ENCODE assay signal across 8 mouse cellular contexts in the genomic region with DNA sequence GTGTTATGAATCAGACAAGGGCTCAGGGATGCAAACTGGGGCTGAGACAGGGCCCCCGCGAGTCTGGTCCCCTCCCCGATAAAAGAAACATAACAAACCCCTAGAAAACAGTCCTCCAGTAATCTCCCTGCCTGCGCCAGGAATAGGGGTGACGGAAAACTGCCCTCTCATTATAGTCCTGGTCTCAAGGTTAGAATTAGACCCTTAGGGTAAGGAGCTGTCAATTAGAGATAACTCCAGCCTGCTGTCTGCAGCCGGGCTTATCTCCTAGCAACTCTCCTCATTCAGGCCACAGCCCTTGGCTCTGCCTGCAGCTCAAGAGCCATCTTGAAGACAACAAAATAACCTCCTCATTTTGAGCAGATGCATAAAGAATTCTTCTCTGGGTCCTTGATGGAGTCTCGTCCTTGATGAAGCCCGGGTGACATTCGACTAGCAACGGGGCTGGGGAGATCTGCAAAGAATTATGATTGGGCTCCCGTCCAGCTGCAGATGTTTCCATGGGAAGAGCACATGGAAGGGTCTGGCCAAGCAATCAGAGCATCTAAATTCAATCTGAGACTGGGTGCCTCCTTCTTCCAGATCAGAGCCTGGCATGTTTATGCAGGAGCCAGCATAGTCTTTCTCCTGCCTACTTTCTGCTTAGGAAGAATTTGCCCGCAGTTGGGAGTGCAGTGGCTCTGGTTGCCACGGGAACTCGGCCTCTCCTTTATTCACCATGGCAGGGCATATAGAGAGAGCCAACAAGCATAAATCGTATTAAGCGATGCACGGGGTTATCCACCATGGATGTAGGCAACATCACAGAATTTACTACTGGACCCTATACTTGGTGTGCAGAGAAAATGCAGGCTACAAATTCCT.
DNase-seq lines count a peak whose midpoint lies in the region; ATAC-seq lines count a peak whose summit lies in the region.

No protein-coding gene starts in this region.

- peak overlapping the region; percentile 25 for H3K27ac ChIP-seq in heart, embryonic 11.5 days (ENCODE audit: low read depth, low read length)
- peak overlapping the region; percentile 99 for H3K27ac ChIP-seq in forebrain, embryonic 14.5 days (ENCODE audit: low read depth, low read length)
- H3K27ac ChIP-seq in neural tube, embryonic 11.5 days (ENCODE audit: low read depth, low read length): peak overlapping the region; percentile 95

- peak overlapping the region; percentile 58 for H3K4me2 ChIP-seq in heart, embryonic 11.5 days
- peak overlapping the region; percentile 59 for H3K4me2 ChIP-seq in forebrain, embryonic 14.5 days (ENCODE audit: low read length)
- peak overlapping the region; percentile 53 for H3K4me2 ChIP-seq in neural tube, embryonic 11.5 days (ENCODE audit: low read depth)

- intact Hi-C loops in left cerebral cortex, postnatal 25 days (cut with DNase I): loop anchor here (5.0 kb wide), 1 partner anchor 281 kb away; a partner anchor contains a TSS

- no peaks in the 10 kb centered on the region for H3K36me3 ChIP-seq in heart, embryonic 11.5 days (ENCODE audit: control insufficient read depth, insufficient read depth, low read length)
- H3K36me3 ChIP-seq in forebrain, embryonic 14.5 days (ENCODE audit: control insufficient read depth, insufficient read depth, low read length): no peaks in the 10 kb centered on the region
- no peaks in the 10 kb centered on the region for H3K36me3 ChIP-seq in neural tube, embryonic 11.5 days (ENCODE audit: control insufficient read depth, insufficient read depth, low read length)

- DNase-seq in heart, adult 18-20 months: no peak
- peak; percentile 65 for DNase-seq in brain, adult 2 months (ENCODE audit: low read depth, low spot score)
- DNase-seq in forebrain, embryonic 14.5 days (ENCODE audit: low spot score): peak; percentile 78
- DNase-seq in left cerebral cortex, postnatal 25 days (ENCODE audit: low spot score in 2 of 2): peak; percentile 45 to 59
- peak; percentile 70 for DNase-seq in neural tube, embryonic 11.5 days (ENCODE audit: low spot score)
- DNase-seq in ovary, postnatal 10 days (ENCODE audit: low spot score): no peak

- peak; percentile 83 for ATAC-seq in heart, embryonic 11.5 days (replicated peaks; ENCODE audit: insufficient number of reproducible peaks, low FRiP score, low TSS enrichment)
- peak; percentile 21 for ATAC-seq in forebrain, embryonic 14.5 days
- ATAC-seq in neural tube, embryonic 11.5 days (ENCODE audit: insufficient read depth, low FRiP score, low TSS enrichment): peak; percentile 77
- no peak for ATAC-seq in activated CD4-positive, CD25-positive, alpha-beta regulatory T cell, adult 4 months

- H3K27me3 ChIP-seq in heart, embryonic 11.5 days (ENCODE audit: control insufficient read depth, insufficient read depth, low read length): no peaks in the 10 kb centered on the region
- no peaks in the 10 kb centered on the region for H3K27me3 ChIP-seq in forebrain, embryonic 14.5 days (replicated peaks; ENCODE audit: control insufficient read depth, insufficient read depth, low read length)
- H3K27me3 ChIP-seq in neural tube, embryonic 11.5 days (ENCODE audit: control insufficient read depth, insufficient read depth, low read length): no peaks in the 10 kb centered on the region

- H3K9me3 ChIP-seq in heart, embryonic 11.5 days (replicated peaks; ENCODE audit: control insufficient read depth, low read length): no peaks in the 10 kb centered on the region
- no peaks in the 10 kb centered on the region for H3K9me3 ChIP-seq in forebrain, embryonic 14.5 days (replicated peaks; ENCODE audit: control insufficient read depth, low read length)
- H3K9me3 ChIP-seq in neural tube, embryonic 11.5 days (ENCODE audit: control insufficient read depth, low read length): no peaks in the 10 kb centered on the region

- WGBS in heart, embryonic 11.5 days (ENCODE audit: insufficient replicate concordance): 16% methylated on average over 17 of the region's 17 CpGs
- 0% methylated on average over 17 of the region's 17 CpGs for WGBS in forebrain, embryonic 14.5 days
- 5% methylated on average over 17 of the region's 17 CpGs for WGBS in neural tube, embryonic 11.5 days

- no peak overlapping the region for H3K9ac ChIP-seq in heart, embryonic 11.5 days (ENCODE audit: low read depth, low read length)
- peak overlapping the region; percentile 71 for H3K9ac ChIP-seq in forebrain, embryonic 14.5 days (ENCODE audit: low read length)
- H3K9ac ChIP-seq in neural tube, embryonic 11.5 days (ENCODE audit: low read length): peak overlapping the region; percentile 65

- peak overlapping the region; percentile 35; the same call in 1 of the 2 replicates for H3K4me3 ChIP-seq in heart, embryonic 11.5 days (ENCODE audit: low read depth, low read length)
- H3K4me3 ChIP-seq in forebrain, embryonic 14.5 days (ENCODE audit: low read depth, low read length): peak overlapping the region; percentile 20; the same call in 1 of the 2 replicates
- H3K4me3 ChIP-seq in neural tube, embryonic 11.5 days (ENCODE audit: low read depth, low read length): no peak overlapping the region

- H3K4me1 ChIP-seq in heart, embryonic 11.5 days (ENCODE audit: control insufficient read depth, insufficient read depth, low read length): peaks cover 16% of the 10 kb centered on the region
- H3K4me1 ChIP-seq in forebrain, embryonic 14.5 days (ENCODE audit: control insufficient read depth, insufficient read depth, low read length): peaks cover 58% of the 10 kb centered on the region
- H3K4me1 ChIP-seq in neural tube, embryonic 11.5 days (ENCODE audit: control insufficient read depth, insufficient read depth, low read length): peaks cover 34% of the 10 kb centered on the region

Comparison
In these comparisons a context has a peak if more than half of its experiments do, and no peak if none do; other contexts are left out.
1. H3K27ac ChIP-seq: peak in every context shown above with its lines; median percentile 99 in forebrain, embryonic 14.5 days; 95 in neural tube, embryonic 11.5 days; 25 in heart, embryonic 11.5 days.
2. DNase-seq: peak in brain, adult 2 months (single experiment), forebrain, embryonic 14.5 days (single experiment), left cerebral cortex, postnatal 25 days (2 of 2) and neural tube, embryonic 11.5 days (single experiment); none in heart, adult 18-20 months (0 of 2) and ovary, postnatal 10 days (single experiment).
3. Peak in every context shown above with its lines, with median percentiles within 50 percentile points of each other: H3K4me2 ChIP-seq.